Comparison of ENCODE assay signal across 15 mouse cellular contexts in genomic region chr1:91537786-91538569, GRCm38 (mm10). TPM values are rescaled to one million over a fixed set of nuclear protein-coding genes. Genes with fewer than 3 reads are reported as not detected.
DNase-seq lines count a peak whose midpoint lies in the region; ATAC-seq lines count a peak whose summit lies in the region.
"Had no signal": no experiment of that assay in that cellular context is flagged by ENCODE, and none has a peak within 500 bp of the region (broad histone marks: within the 10 kb centered on the region; RNA-seq: fewer than 3 reads in every experiment).

No protein-coding gene starts in this region.

- peak overlapping the region; percentile 88 for H3K9ac ChIP-seq in liver, embryonic 13.5 days
- H3K9ac ChIP-seq: embryonic facial prominence, embryonic 12.5 days; hindbrain, embryonic 13.5 days; limb, embryonic 15.5 days; midbrain, embryonic 12.5 days had no signal

- no peaks in the 10 kb centered on the region for H3K27me3 ChIP-seq in liver, embryonic 13.5 days

- no peaks in the 10 kb centered on the region; the same call in 1 of the 2 replicates for H3K36me3 ChIP-seq in liver, embryonic 13.5 days
- H3K36me3 ChIP-seq: embryonic facial prominence, embryonic 12.5 days; limb, embryonic 15.5 days had no signal

- peak overlapping the region; percentile 99 for H3K27ac ChIP-seq in liver, embryonic 13.5 days
- H3K27ac ChIP-seq: embryonic facial prominence, embryonic 12.5 days; hindbrain, embryonic 13.5 days; limb, embryonic 15.5 days; midbrain, embryonic 12.5 days had no signal

- no peaks in the 10 kb centered on the region for H3K9me3 ChIP-seq in liver, embryonic 13.5 days (replicated peaks)
- H3K9me3 ChIP-seq: embryonic facial prominence, embryonic 12.5 days; hindbrain, embryonic 13.5 days; limb, embryonic 15.5 days; midbrain, embryonic 12.5 days had no signal

- peak overlapping the region; percentile 85; the same call in 1 of the 2 replicates for H3K4me3 ChIP-seq in liver, embryonic 13.5 days (replicated peaks)
- H3K4me3 ChIP-seq: embryonic facial prominence, embryonic 12.5 days; hindbrain, embryonic 13.5 days; limb, embryonic 15.5 days; midbrain, embryonic 12.5 days had no signal

- peak overlapping the region; percentile 96 for H3K4me2 ChIP-seq in liver, embryonic 13.5 days
- H3K4me2 ChIP-seq: embryonic facial prominence, embryonic 12.5 days; hindbrain, embryonic 13.5 days; limb, embryonic 15.5 days; midbrain, embryonic 12.5 days had no signal

- 45% methylated on average over 22 of the region's 22 CpGs for WGBS in liver, embryonic 13.5 days (ENCODE audit: insufficient replicate concordance)

- no peak for ATAC-seq in liver, embryonic 13.5 days (ENCODE audit: low read depth)
- ATAC-seq: forebrain, embryonic 16.5 days had no signal

- peaks cover 85% of the 10 kb centered on the region for H3K4me1 ChIP-seq in liver, embryonic 13.5 days (replicated peaks)

- DNase-seq in embryo, embryonic 10 days (ENCODE audit: low spot score), result peak; percentile 25
- DNase-seq in embryo, embryonic 11 days, result no peak
- DNase-seq in retina, postnatal 1 day, result peak; percentile 10
- DNase-seq in retina, embryonic 14.5 days (ENCODE audit: low spot score), result no peak
- peak; percentile 24 for DNase-seq in liver, embryonic 13.5 days
- DNase-seq in kidney, postnatal 25 days, result no peak
- no peak for DNase-seq in spleen, postnatal 4 days (ENCODE audit: low spot score in 2 of 2)
- no peak for DNase-seq in embryo, embryonic 10.5 days (ENCODE audit: low spot score)
- DNase-seq: cerebellum, postnatal 25 days; thymus, adult 18-20 months had no signal

RNA-seq across cellular contexts. Expression of gene Asb1, which starts 2.4 kb away (rescaled TPM):
- 12.3 and 13.8 TPM in 2 replicates for polyA plus RNA-seq in liver, embryonic 13.5 days (2015; fragmentation: Nextera tagmentation; extraction: Ambion mirVana)

RNA-seq across cellular contexts. Expression of gene Traf3ip1, which starts 43.5 kb away (rescaled TPM):
- 2.5 and 2.6 TPM in 2 replicates for polyA plus RNA-seq in liver, embryonic 13.5 days (2015; fragmentation: Nextera tagmentation; extraction: Ambion mirVana)

Comparison
In these comparisons a context has a peak if more than half of its experiments do, and no peak if none do; other contexts are left out.
1. DNase-seq: peak in embryo, embryonic 10 days (single experiment), retina, postnatal 1 day (single experiment) and liver, embryonic 13.5 days (single experiment); none in embryo, embryonic 11 days (single experiment), retina, embryonic 14.5 days (single experiment), kidney, postnatal 25 days (0 of 2), spleen, postnatal 4 days (0 of 2) and embryo, embryonic 10.5 days (single experiment).